Mouse (Mus musculus) intestine, postnatal 0 days (tissue): Measurements from ENCODE around the gene Bsn. TPM values are rescaled to one million over a fixed set of nuclear protein-coding genes. Genes with fewer than 3 reads are reported as not detected.

Experiments used
- ATAC-seq: fragments of 200-750 bp; cut with Nextera tagmentation; 2 replicates; pipeline ENCODE4 v1.8.0; 2017; ENCODE audit warnings: mild to moderate bottlenecking, moderate TSS enrichment, moderate library complexity
- H3K27ac ChIP-seq: fragments of 300-500 bp; sonication (generic); 2 replicates; pipeline ENCODE4 v1.5.1; 2014; ENCODE audit warnings: mild to moderate bottlenecking, low read depth, low read length, moderate library complexity
- H3K27me3 ChIP-seq: fragments of 300-500 bp; sonication (generic); replicated peaks from 2 replicates; pipeline ENCODE4 v1.6.1; 2014; ENCODE audit warnings: low read length, mixed read lengths; ENCODE audit not compliant: control insufficient read depth, insufficient read depth
- H3K36me3 ChIP-seq: fragments of 300-500 bp; sonication (generic); 2 replicates; pipeline ENCODE4 v1.6.1; 2014; ENCODE audit warnings: mild to moderate bottlenecking, moderate library complexity; ENCODE audit not compliant: control insufficient read depth, insufficient read depth
- H3K4me1 ChIP-seq: fragments of 300-500 bp; sonication (generic); replicated peaks from 2 replicates; pipeline ENCODE4 v1.6.1; 2014; ENCODE audit warnings: antibody characterized with exemption, low read length, mixed read lengths; ENCODE audit not compliant: control insufficient read depth, insufficient read depth
- H3K4me2 ChIP-seq: fragments of 300-500 bp; sonication (generic); replicated peaks from 2 replicates; pipeline ENCODE4 v1.6.1; 2014; ENCODE audit warnings: low read depth, mild to moderate bottlenecking, moderate library complexity
- H3K4me3 ChIP-seq: fragments of 300-500 bp; sonication (generic); 2 replicates; pipeline ENCODE4 v1.5.1; 2014; ENCODE audit warnings: low read depth, low read length
- H3K9ac ChIP-seq: fragments of 300-500 bp; sonication (generic); 2 replicates; pipeline ENCODE4 v1.6.1; 2014; ENCODE audit warnings: mild to moderate bottlenecking, low read depth, low read length
- H3K9me3 ChIP-seq: fragments of 300-500 bp; sonication (generic); 2 replicates; pipeline ENCODE4 v1.6.1; 2016; ENCODE audit warnings: mixed run types; ENCODE audit not compliant: control insufficient read depth
- CTCF ChIP-seq: sonication (generic); IDR thresholded peaks from 2 replicates; pipeline ENCODE4 v1.5.1; 2016; ENCODE audit warnings: low read depth, mild to moderate bottlenecking, control low read depth, antibody characterized with exemption, moderate library complexity
- WGBS: fragments of 180-500 bp; shearing (Covaris S2); extraction: QIAGEN DNeasy Blood & Tissue Kit; methylation state at CpG from one replicate; pipeline ENCODE4 v1.1.7; 2014; 5-methylcytosine and 5-hydroxymethylcytosine counted together
- polyA plus RNA-seq: library from polyadenylated mRNA; unstranded; fragments of >200 nt; fragmentation: Nextera tagmentation; extraction: Ambion mirVana; gene quantifications from 2 replicates; pipeline ENCODE4 v1.2.1, GENCODE M21; 2015

Gene Bsn
- polyA plus RNA-seq, 1 experiment from 2014 or later: 1.6 TPM

DNA sequence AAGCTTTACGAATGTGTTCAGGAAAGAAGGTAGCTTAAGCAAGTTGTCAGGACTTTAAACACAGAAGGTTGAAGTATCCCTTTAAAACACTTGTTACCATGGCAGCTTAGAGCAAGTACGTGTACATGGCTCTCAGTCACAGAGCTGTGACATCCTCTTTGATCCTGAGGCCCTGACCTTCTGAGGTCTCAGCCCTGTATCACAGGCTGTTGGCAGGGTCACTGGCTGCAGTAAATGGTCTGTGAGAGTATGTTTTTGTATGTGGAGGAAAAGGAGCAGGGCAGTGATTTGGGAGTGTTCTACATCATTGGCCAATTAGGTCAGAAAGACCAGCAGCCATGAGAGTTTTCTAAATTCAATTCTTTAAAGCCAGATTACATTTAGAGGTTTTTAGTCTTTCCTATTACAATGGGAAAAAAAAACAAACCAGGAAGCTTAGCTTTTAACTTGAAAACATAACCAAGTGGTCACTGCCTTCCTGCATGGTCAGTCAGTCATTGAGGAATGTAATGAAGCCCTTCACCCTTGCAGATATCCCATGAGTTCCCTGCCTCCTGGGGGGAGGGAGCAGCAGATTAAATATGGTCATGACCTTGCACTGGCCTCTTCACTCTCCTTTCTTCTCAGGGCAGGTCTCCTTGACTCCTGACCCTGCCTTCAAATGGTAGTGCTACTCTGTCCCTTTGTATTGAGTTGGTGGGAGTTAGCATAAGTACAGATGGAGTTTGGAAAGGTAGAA is 37.9 kb upstream of the Bsn start:
- H3K27ac ChIP-seq: no peak overlapping the region
- no peak for TF ChIP-seq CTCF
- no peaks in the 10 kb centered on the region for H3K9me3 ChIP-seq
- no peaks in the 10 kb centered on the region for H3K4me1 ChIP-seq
- WGBS: 60% methylated on average over 2 of the region's 2 CpGs
- no peak overlapping the region for H3K4me2 ChIP-seq
- H3K36me3 ChIP-seq: no peaks in the 10 kb centered on the region
- no peaks in the 10 kb centered on the region for H3K27me3 ChIP-seq
- no peak overlapping the region for H3K9ac ChIP-seq
- ATAC-seq: no peak
- H3K4me3 ChIP-seq: no peak overlapping the region

DNA sequence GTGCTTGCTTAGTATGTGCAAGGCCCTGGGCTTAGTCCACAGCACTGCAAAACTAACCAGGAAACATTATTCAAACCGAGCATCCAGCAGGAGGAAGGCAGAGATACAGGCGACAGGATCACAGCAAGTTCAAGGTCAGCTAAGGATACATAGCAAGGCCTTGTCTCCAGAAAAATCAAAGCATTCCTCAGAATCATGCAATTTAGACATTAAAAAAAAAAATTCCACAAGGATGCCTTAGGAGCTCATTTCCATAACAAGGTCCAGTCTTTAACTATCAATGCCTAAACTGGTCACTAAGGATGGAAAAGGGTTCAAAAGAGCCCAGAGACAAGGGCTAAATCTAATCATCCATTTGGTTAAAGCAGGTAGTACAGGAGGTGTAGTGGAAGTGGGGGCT is 35.0 kb upstream of the Bsn start:
- no peak for TF ChIP-seq CTCF

DNA sequence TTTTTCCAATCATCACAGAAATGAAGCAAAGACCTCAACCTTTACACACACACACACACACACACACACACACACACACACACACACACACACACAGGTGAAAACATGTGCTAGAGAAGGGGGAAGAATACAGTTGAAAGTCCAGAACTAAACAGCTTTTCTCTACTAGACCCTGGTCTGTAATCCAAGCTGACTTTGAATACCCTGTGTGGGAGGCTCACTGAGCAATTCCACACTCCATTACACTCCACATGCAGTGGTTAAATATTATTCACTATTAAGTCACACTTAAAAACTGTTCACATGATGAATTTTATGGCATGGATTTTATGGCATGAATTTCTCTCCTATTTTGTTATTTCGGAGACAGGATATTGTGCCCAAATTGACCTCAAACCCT is 33.4 kb upstream of the Bsn start:
- no peak overlapping the region for H3K4me2 ChIP-seq
- WGBS: 33% methylated on average over 1 of the region's 1 CpGs
- no peak overlapping the region for H3K4me3 ChIP-seq
- no peak overlapping the region for H3K27ac ChIP-seq
- no peaks in the 10 kb centered on the region for H3K4me1 ChIP-seq
- H3K36me3 ChIP-seq: no peaks in the 10 kb centered on the region
- ATAC-seq: no peak
- no peak overlapping the region for H3K9ac ChIP-seq
- no peaks in the 10 kb centered on the region for H3K27me3 ChIP-seq
- H3K9me3 ChIP-seq: no peaks in the 10 kb centered on the region
- no peak for TF ChIP-seq CTCF

More for the DNA sequence above, 35.0 kb upstream of the Bsn start:
- Histone ChIP-seq H3K4me1 (no peaks in the 10 kb centered on the region), H3K9me3 (no peaks in the 10 kb centered on the region), H3K4me3 (no peak overlapping the region), H3K27me3 (no peaks in the 10 kb centered on the region), H3K9ac (no peak overlapping the region), H3K36me3 (no peaks in the 10 kb centered on the region), H3K4me2 (no peak overlapping the region), H3K27ac (no peak overlapping the region)
- no peak for ATAC-seq
- 65% methylated on average over 2 of the region's 2 CpGs for WGBS

DNA sequence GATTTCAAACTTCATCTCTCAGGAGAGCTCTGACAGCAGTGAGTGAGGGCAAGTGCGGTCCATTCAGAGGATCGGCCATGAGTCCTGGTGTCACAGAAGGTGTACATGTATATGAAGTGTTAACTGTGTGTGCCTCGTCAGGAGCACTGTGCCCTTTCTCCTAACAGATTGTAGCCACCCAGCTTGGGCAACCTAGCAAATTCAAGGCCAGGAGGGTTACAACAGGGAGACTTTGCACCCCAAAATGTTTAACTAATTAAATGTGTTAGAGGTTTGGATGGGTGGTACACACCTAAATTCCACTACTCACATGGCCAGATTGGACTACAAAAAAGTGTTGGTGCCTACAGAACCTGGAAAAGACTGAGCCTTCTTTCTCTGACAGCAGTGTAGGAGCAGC is 31.4 kb upstream of the Bsn start:
- peaks cover 16% of the 10 kb centered on the region for H3K36me3 ChIP-seq
- H3K4me3 ChIP-seq: no peak overlapping the region
- no peak overlapping the region for H3K27ac ChIP-seq
- H3K27me3 ChIP-seq: no peaks in the 10 kb centered on the region
- no peak overlapping the region for H3K4me2 ChIP-seq
- ATAC-seq: no peak
- TF ChIP-seq CTCF: no peak
- H3K9me3 ChIP-seq: no peaks in the 10 kb centered on the region
- no peak overlapping the region for H3K9ac ChIP-seq
- WGBS: 92% methylated on average over 3 of the region's 3 CpGs
- H3K4me1 ChIP-seq: no peaks in the 10 kb centered on the region

DNA sequence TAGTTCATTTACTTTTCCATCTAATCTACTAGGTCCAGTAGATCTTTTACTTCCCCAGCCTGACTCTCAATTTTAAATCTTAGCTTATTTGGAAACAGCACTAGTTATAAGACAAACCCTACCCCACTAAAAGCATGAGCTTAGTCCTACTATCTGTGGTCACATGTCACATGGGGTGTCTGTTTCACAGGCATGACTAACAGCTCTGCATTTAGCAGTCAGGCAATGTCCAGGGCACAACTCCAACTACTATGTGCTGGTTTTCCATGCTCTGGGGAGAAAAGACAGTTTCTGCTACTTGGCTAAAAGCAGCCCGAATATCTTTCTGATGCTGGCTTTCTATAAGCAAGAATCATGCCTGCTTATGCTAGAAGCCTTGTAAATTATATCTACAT is 30.2 kb upstream of the Bsn start:
- no peak for ATAC-seq
- 85% methylated on average over 1 of the region's 1 CpGs for WGBS

DNA sequence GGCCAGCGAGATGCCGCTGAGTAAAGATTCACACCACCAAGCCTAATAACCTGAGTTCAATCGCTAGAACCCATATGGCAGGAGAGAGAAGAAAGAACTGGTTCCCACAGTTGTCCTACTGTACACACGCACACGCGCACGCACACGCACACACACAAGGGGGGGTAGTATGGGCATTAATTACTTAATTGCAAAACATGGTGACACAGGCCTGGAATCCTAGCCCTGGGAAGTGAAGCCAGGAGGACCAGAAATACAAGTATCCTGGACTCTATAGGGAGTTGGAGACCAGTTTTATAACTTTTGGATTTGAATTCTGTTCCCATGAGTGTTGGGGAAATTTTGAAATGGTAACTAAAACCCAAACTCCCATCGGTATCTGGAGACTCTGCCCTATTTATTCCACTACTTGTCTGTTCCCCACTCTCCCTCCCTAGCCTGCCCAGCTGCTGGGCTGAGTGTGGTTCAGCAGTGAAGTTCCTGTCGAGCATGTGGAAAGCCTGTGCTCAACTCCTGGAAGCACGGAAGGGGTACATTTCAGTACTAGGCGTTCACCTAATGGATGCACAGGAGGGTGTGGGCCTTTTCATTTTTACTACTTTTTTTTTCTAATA is 29.7 kb upstream of the Bsn start:
- WGBS: 84% methylated on average over 12 of the region's 12 CpGs
- no peak for ATAC-seq

More for the DNA sequence above, 30.2 kb upstream of the Bsn start:
- Histone ChIP-seq H3K27ac (no peak overlapping the region), H3K36me3 (peaks cover 21% of the 10 kb centered on the region), H3K4me1 (no peaks in the 10 kb centered on the region), H3K9me3 (no peaks in the 10 kb centered on the region), H3K27me3 (no peaks in the 10 kb centered on the region), H3K4me2 (no peak overlapping the region), H3K9ac (no peak overlapping the region), H3K4me3 (no peak overlapping the region)
- TF ChIP-seq CTCF: no peak

More for the DNA sequence above, 29.7 kb upstream of the Bsn start:
- H3K4me1 ChIP-seq: no peaks in the 10 kb centered on the region
- H3K4me3 ChIP-seq: no peak overlapping the region
- H3K9me3 ChIP-seq: no peaks in the 10 kb centered on the region
- no peak overlapping the region for H3K9ac ChIP-seq
- TF ChIP-seq CTCF: no peak
- peaks cover 21% of the 10 kb centered on the region for H3K36me3 ChIP-seq
- no peak overlapping the region for H3K27ac ChIP-seq
- H3K27me3 ChIP-seq: no peaks in the 10 kb centered on the region
- no peak overlapping the region for H3K4me2 ChIP-seq
